Mouse (Mus musculus) brain, embryonic 14.5 days (tissue): ENCODE measurements at regions not wholly inside any gene's neighbourhood (a gene's known extent, or its start where the extent isn't known, plus 50 kb on each side); places are given as distances from the start of the nearest gene placed in this dataset.

ENCODE experiments used
- CTCF ChIP-seq: fragments of 200-500 bp; IDR thresholded peaks from 2 replicates; pipeline ENCODE4 v1.5.1; 2012; ENCODE audit warnings: inconsistent platforms, mild to moderate bottlenecking, moderate library complexity, borderline replicate concordance; ENCODE audit not compliant: insufficient read depth, insufficient read length; ENCODE audit errors: extremely low read depth
- POLR2A ChIP-seq: fragments of 200-500 bp; IDR thresholded peaks from 2 replicates; pipeline ENCODE4 v1.6.1; 2012; ENCODE audit warnings: mild to moderate bottlenecking, inconsistent platforms, borderline replicate concordance; ENCODE audit not compliant: poor library complexity, insufficient read depth, insufficient read length, severe bottlenecking; ENCODE audit errors: extremely low read depth

DNA sequence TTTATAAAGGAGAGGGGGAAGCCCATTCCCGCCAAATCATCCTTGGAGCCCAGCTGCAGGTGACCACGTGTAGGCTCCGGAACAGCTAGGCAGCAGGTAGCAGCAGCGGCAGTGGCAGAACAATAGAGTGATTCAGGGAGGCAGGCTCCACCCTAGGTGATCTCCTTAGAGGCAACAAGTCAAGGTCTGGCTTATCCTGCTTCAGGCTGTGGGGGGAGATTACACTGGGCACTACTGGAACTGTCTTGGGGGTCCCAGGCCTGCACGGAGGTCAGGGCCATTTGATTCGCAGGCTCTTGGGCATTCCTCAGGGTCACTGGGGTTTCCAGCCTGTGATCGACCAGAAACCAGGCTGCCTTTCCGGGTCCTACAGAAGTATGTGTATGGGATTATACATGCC is 2711.1 kb downstream of the Gm37988 start:
- TF ChIP-seq POLR2A: no peak
- TF ChIP-seq CTCF: no peak
